Mouse (Mus musculus) 3T3-L1 (cell line): ENCODE measurements around the gene Cacna1d.
A peak's percentile ranks its signal among the peaks of the same experiment; 100 is the strongest.

Experiments
- DNase-seq: peaks from one replicate; pipeline ENCODE4 v3.0.0-alpha.2; 2015; ENCODE audit warnings: low read depth, low spot score

Gene Cacna1d

DNA sequence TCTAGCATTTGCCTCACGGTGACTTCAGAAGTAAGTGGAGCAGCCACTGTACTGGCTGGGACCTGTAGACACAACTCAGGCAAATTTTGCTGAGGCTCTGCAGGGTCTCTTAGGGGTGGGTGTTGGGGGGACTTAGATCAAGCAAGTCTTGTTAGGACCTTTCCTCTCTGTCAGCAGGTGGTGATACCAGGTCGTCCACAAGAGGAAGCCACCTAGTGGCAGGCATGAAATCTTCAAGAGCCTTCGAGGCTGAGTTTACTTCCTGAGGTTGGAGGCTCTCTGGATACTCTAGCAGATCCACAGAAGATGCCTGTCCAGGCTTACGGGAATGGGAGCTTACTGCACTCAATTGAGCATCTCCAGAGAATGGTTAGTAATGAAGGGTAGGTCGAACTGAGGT is 394.0 kb downstream of the Cacna1d start:
- DNase-seq = peak; percentile 1

GRCm38 (mm10) chr14:30092426-30092825 is 398.8 kb downstream of the Cacna1d start:
- no peak for DNase-seq

- DNase-seq = no peak
Measured at GRCm38 (mm10) chr14:30092021-30092420, 399.2 kb downstream of the Cacna1d start.

DNA sequence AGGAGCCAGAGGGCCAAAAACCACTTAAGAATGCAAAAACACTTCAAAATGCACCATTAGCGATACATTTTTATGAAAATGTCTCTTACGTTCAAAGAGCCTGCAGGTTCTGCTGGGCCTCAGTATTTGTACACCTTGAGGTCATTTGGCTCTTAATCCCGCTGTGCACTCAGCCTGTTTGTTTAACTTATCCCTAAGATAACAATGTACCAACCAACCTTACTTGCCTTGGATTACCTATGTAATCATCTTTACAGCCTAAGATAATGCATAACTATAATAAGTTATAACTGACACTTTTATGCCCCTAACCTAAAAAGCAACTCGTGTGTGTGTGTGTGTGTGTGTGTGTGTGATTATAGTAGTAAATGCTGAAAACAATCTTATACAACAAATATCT is 411.5 kb downstream of the Cacna1d start:
- no peak for DNase-seq

DNA sequence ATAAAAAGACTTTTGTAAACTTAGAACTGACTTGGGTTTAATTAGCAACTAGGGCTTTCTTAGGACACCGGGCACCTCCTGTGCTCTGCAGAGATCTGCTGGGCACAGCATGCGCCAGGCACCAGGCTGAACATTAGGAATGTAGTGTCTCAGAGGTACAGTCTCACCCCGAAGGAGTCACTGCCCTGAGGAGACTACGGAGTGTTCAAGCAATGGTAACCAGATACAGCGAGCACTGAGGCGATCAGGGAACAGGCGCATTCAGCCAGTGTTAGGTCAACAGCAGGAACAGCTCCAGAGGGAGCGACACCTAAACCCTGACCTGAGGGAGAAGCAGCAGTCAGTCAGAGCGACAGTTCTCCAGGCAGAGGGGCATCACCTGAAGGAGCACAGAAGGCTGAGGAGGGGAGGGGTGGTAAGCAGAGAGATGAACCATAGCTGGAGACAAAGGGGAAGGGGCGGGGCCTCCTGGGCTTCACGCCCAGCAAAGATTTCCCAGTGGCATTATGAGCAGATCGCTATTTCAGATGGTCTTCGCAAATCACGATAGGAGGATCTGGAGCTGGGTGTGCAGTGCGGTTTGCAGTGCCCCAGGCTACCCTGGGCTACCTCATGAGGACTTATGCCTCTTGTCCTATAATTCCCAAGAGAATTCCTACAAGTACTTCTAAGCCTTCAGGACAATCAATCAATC is 413.0 kb downstream of the Cacna1d start:
- no peak for DNase-seq

DNA sequence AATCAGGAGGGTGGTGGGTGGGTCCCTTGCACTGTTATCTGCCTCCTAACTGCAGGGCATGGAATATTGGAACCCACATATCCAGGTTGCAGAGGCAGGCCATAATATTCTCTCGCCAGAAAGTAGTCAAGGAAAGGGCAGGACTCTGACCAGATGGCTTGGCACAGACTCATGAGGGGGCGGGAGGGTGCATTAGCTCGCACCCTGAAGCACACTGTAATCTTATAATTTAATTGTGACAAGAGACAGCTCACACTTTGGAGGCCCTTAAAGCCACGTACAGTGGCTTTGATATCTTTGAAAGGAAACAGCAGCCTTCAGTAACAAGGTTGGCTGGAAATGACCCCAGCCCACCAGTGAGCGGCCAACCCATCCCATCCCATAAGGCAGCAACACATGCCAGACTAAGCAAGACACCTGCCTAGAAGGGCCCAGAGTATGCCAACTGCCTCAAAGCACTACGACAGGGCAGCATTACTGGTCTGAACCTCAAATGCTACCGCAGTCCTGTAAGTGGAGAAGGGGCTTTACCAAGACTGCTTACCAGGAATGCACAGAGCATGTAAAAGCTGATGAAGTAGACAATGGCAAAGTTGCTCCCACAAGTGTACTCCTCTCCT is 415.9 kb downstream of the Cacna1d start:
- no peak for DNase-seq

DNA sequence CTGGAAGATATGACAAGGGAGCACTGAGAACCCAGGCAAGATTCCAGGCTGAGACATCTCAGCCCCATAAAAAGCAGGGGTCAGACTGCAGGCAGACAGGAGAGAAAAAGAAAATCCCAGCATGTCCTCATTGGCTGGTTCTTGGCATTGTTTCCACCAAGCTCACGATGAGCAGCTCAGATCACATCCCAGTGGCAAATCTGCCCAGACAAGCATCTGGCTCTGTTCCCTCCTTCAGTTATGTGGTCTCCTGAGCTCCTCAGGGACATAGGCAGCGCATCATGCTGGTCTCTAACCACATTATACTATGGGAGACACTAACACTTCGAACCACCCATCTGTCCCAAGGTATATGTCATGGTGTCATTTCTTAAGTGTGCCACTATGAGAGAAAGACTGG is 422.7 kb downstream of the Cacna1d start:
- no peak for DNase-seq

- no peak for DNase-seq
Measured at GRCm38 (mm10) chr14:30066752-30067151, 424.5 kb downstream of the Cacna1d start.

- DNase-seq = no peak
Measured at GRCm38 (mm10) chr14:30064864-30065263, 426.4 kb downstream of the Cacna1d start.

GRCm38 (mm10) chr14:30056031-30056766 is 435.1 kb downstream of the Cacna1d start:
- no peak for DNase-seq

GRCm38 (mm10) chr14:30054922-30055321 is 436.3 kb downstream of the Cacna1d start:
- DNase-seq = no peak

GRCm38 (mm10) chr14:30050280-30050679 is 441.0 kb downstream of the Cacna1d start:
- DNase-seq = no peak

DNA sequence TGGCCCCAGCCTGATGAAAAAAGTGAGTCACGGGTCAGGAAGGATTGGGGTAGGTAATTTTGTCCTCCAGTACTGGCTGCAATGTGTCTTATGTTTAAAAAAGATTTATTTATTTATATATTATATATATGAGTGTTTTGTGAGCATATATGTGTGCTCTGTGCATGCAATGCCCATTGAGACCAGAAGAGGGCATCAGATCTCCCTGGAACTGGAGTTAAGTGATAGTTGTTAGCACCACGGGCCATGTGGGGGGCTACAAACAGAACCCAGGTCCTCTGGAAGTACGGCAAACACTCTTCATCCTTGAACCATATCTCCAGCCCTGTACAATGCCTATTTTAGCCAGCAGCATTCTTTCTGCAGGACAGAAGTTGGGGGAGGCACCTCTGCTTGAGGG is 443.2 kb downstream of the Cacna1d start:
- no peak for DNase-seq

DNA sequence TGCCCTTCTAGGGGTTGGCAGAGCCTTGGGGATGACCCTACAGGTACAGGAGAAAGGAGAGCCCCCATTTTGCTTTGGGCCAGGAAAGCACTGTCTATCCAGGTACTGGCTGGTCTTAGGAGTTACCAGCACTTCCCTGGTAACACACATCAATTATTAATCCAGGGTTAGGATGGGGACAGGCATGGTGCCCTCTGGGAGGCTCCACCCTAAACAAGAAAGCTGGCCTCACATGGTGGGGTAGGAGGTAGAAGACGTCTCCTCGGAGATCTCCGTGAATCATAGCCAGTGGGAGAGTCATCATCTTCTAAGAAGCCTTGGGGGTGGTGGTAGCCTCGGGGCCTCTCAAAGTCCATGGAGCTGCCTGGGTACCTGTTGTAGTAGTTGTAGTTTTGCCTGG is 444.3 kb downstream of the Cacna1d start:
- no peak for DNase-seq

DNA sequence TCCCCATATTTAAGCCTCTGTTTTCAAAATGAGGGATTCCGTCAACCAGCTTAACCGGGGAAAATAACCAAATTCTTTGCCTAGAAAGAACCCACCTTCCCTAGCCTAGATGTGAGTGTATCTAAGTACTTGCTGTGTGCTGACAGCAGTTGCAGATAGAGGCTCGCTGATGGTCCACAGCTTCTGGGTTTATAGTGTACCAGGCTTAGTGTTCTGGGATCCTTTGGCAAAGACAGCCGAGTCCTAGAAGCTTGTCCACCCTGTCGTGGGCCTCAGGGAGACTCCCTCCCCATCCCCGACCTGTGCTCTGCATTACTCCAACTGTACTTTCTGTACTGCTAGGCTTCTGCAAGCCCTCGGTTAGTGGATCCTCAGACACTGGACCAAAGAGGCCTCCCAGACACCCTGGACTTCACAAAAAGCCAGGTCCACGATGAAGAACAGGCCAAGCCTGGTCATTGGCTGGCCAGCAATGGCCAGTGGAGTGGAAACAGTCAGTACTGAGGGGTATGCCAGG is 445.5 kb downstream of the Cacna1d start:
- DNase-seq = no peak

DNA sequence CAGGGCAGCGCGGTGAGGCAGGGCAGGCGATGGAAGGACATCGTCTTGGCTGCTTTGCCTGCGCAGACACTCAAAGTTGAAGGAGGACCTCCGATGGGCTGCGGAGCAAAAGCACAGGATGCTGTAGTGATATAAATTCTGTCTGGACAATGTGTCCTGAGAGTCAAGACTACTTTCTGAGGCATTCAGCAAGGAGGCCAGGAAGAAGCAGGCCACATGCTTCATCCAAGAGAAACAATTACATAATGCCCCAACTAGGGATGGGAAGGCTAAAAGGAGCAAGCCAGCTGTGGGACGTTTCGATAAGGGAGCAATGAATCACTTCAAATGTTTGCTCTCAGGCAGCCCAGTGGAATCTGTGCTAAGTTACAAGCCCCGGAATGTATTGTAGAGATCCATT is 446.0 kb downstream of the Cacna1d start:
- DNase-seq = no peak

DNA sequence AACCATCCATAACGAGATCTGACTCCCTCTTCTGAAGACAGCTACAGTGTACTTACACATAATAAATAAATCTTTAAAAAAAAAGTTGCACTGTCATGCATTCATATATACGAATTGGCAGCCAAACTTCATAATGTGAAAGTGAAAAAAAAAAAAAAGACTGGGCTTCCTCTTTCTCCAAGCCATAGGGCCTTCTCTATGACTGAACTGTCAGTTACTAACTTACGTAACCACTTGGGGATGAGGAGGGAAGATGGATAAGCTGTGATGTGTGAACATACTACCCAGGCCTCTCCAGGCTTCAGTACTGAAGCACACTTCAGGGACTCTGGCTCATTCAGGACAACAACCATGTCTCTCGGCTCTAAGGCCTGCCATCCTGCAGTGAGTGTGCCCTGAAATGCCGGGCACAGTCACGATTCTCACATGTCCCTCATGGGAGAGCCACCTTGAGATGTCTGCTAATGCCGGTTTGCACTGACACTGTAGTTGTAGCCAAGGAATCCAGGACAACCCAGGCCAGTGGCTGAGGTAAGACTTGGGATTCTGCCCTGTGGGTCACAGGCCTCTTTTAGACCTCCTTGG is 447.8 kb downstream of the Cacna1d start:
- no peak for DNase-seq

GRCm38 (mm10) chr14:30041836-30042235 is 449.4 kb downstream of the Cacna1d start:
- no peak for DNase-seq

DNA sequence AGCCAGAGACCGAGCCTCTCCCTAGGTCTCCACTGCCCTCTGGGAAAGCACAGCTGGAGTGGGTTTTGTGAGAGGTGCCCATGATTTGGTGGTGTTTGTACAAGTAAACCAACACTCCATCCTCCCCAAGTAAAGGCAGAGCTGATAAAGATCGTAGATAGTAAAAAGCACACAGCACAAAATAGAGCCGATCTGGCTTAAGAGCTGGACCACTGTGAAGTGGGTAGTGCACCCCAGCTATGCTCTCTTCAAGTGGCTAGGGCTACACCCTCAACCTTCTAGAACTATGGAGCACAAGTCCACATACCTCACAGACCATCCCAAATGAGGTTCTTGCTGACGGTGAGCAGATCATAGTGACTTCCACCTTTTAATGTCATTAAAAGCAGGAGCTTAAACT is 451.8 kb downstream of the Cacna1d start:
- no peak for DNase-seq

DNA sequence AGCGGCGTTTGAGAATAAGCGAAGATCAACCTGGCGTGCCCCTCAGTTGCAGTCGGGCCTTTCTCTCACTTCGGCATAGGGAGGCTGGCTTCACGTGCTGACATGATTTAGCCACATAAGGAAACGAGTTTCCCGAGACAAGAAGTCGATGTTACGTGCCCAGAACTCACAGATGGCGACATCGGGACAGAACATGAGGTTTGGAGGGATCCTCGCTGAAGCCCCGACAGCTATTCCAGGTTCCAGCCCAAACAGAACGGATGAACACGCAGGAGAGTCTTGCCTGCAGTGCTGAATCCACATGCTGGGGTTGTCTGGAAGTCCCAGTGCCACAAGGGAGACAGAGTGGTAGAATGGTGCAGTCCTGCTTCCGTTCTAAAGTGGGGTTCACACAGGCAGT is 452.8 kb downstream of the Cacna1d start:
- DNase-seq = no peak

DNA sequence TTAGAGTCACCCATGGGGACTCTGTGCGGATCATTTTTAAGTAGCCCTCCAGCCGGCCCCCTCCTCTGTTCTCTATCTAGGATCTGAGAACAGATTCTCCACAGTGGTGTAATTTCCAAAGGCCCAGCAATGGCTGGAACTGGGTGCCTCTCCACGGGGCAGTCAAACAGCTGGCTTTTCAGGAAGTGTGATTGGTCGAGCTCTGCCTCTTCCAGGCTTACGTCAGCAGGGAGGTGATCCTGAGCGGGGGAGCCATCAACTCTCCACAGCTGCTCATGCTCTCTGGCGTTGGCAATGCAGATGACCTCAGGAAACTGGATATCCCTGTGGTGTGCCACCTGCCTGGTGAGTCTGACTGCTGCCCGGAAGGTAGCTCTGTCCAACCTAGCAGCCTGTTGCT is 457.9 kb downstream of the Cacna1d start:
- DNase-seq = no peak

DNA sequence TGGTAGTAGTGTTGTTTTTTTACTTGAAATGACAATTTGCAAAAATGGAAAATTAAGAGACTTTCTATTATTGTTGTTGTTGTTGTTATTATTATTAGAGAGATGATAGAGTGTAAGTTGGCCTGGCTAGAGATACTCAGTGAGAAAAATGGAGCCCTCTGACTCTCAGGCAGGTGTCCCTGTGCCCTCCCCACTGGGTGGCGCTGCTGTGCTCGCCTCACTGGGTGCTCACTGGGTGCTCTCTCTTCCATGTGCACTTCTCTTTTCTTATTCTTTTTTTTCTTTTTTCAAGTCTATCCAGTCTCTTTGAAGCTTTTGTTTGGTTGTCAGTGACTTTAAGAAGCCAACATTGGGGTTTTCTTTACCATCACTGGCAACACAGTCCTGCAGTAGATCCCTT is 463.9 kb downstream of the Cacna1d start:
- no peak for DNase-seq
